Mouse (Mus musculus): ENCODE results near the gene Tnfsf10.
"Not testable (repeated sequence)": the region's sequence is repeated elsewhere in the genome, so short reads cannot be mapped to it uniquely, and the experiment has no call there.

The Tnfsf10 gene

GRCm38 (mm10) chr3:27316559-27317287 is at the start of gene Tnfsf10:
Tnfsf10 (plus strand) TSS chr3:27317028.
- no peak for ATAC-seq (ENCODE audit: low TSS enrichment)

DNA sequence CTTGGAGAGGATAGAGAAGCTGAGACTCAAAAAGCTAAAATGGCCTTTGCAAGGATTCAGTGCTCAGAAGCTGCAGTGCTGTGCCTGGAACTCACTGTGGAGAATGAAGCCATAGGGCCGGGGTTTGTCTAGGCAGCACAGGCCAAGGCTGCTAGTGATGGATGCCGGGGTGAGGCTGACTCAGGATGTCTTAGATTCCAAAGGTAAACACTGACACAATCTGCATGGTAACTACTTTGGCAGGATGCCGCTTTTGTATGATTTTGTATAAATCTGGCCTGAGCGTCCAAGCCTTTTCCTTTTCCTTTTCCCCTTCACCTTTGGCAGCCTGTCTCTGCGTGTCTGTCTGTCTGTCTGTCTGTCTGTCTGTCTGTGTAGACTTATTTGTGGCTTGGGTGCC is 49.5 kb upstream of the Tnfsf10 start:
- no peak for ATAC-seq (ENCODE audit: low TSS enrichment)

GRCm38 (mm10) chr3:27267887-27268286 is 48.9 kb upstream of the Tnfsf10 start:
- ATAC-seq (ENCODE audit: low TSS enrichment): no peak

DNA sequence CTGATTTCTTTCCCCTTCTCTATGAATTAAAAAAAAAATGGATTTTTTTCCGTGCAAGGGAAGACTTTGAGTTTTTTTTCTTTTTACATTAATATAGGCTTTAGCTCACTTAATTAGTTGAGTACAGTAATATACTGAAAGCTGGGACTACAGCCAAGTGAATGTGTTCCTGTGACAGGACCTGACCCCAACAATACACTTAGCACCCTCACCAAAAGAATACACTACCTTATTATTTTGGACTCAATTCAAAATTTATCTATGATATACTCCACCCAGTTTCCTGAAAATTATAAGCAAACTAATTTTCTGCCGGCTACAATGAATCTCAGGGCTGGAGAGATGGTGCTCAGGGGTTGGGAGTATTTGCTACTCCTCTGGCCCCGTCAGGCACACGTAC is 47.7 kb upstream of the Tnfsf10 start:
- no peak for ATAC-seq (ENCODE audit: low TSS enrichment)

DNA sequence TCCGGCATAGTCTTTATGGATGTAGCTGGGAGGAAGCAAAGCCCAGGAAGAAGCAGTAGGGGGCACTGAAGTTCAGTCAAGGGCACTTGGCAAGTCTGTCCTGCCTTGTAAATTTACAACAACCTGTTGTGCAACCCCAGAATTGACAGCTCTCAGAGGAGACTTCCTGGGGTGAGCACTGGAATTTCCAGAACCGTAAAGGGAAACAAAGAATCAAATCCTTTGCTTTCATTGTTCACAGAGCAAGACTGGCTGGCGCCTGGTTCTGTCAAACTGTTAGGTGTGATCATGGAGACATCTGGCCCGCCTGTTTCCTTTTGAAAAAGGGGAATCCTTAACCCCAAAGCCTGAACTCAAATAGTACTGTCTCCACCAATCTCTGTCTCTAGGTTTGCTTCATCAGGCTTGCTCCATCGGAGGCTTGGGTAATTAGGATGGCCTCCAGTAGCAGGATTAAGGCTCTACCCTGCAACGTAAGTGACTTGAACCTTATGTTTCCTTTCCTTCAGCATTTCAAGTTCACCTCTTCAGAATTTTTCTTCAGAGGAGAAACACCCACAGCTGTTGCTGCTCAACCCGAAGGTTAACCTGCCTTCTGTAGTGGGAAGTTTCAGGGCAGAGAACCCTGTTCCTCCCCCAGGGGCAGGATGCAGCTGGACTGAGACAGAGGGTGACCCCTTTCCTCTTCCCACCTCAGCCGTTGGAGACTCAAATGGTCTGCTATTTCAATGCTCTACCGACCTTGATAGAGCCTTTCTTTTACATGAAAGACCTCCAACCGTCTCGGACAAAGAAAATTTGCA is 46.5 kb upstream of the Tnfsf10 start:
- no peak for ATAC-seq (ENCODE audit: low TSS enrichment)

- ATAC-seq (ENCODE audit: low TSS enrichment): no peak
These were observed 43.7 kb upstream of the Tnfsf10 start for GRCm38 (mm10) chr3:27272926-27273745.

- ATAC-seq (ENCODE audit: low TSS enrichment): not testable (repeated sequence)
These were observed 37.4 kb upstream of the Tnfsf10 start for GRCm38 (mm10) chr3:27279286-27279925.

DNA sequence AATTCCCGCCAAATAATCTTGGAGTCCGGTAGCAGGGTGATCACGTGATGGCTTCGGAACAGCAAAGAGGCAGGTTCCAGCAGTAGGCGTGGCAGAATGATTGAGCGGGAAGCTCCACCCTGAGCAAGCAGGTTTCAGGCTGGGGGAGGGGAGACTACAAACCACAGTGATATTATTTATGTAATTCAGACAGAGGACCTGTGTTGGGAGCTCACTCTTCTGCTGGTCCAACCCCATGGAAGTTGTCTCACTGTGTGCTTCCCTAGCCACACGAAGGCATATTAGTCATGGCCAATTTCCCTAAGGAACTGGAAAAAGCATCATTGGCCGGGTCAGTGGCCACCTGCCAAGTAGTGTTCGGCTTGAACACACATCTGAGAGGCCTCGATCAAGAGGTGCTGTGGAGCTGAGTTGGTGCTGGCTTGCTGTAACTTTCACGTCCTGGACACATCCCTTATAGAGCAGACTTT is 36.5 kb upstream of the Tnfsf10 start:
- ATAC-seq (ENCODE audit: low TSS enrichment): no peak

- peak; percentile 50 for ATAC-seq (ENCODE audit: low TSS enrichment)
These were observed 33.6 kb upstream of the Tnfsf10 start for GRCm38 (mm10) chr3:27283071-27283713.

DNA sequence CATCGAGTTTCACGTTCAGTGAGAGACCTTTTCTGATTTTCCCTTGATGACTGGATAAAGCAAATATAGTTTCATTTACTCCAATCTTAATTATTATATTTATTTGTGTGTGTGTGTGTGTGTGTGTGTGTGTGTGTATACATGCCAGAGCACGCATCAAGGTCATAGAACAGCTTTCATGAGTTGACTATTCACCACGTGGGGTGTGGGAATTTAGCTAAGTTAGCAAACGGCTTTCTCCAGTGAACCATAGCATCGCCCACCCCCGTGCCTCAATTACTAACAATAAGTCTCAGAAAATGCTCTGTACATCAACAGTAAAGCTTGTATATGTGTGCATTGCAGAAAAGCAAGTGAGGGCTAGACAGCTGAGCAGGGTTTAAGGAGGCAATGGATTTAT is 33.0 kb upstream of the Tnfsf10 start:
- no peak for ATAC-seq (ENCODE audit: low TSS enrichment)

DNA sequence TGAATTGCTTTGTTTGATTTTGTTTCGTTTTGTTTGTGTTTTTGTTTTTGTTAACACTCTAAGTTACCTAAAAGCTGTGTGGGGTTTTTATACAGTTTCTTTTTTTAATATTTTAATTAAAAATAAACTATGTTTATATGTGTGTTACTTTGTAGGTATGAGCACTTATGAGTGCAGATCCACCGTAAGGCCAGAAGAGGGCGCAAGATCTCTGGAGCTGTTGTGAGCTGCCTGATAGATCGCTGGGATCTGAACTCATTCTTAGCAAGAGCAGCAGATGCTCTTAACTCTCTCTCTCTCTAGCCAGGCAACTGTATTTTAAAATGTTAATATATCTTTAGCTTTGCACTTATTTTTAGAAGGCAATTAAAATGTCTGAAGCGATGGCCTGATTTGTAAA is 32.6 kb upstream of the Tnfsf10 start:
- no peak for ATAC-seq (ENCODE audit: low TSS enrichment)

DNA sequence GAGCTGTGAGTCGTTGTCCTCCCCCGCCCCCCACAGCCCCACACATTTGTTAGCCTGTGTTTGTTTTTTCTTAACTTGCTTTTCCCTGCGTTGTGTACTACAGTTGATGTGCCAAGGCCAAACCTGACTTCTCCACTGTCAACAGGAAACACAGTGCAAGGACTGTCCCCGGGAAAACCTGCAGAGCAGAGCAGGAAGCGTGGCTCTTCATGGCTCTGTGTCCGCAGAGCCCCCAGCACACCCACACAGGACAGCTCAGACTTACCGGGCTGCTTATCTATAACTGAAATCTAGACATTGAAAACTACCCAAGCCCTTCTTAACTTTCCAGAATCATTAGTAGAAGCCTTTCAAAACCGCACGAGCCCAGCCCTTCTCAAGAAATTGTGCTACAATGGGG is 31.8 kb upstream of the Tnfsf10 start:
- ATAC-seq (ENCODE audit: low TSS enrichment): no peak

- ATAC-seq (ENCODE audit: low TSS enrichment): no peak
These were observed 28.5 kb upstream of the Tnfsf10 start for GRCm38 (mm10) chr3:27288301-27288700.

- no peak for ATAC-seq (ENCODE audit: low TSS enrichment)
These were observed 27.9 kb upstream of the Tnfsf10 start for GRCm38 (mm10) chr3:27288909-27289308.

DNA sequence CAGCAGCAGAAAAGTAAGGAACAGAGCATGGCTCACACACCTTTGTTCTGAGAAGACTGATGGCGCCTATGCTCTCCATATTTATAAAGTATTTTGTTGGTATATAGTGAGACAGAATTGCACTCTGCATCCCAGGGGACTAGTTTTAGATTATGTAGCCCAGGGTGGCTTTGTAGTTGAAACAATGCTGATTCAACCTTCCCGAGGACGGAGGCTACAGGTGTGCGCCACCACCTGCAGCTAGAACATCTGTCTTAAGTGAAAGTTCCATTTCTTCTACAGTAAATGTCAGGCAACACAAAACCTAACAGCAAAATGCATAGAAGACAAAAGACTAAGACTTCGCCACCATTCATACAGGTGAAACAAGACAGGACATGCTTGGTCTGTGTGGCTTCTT is 26.5 kb upstream of the Tnfsf10 start:
- no peak for ATAC-seq (ENCODE audit: low TSS enrichment)

DNA sequence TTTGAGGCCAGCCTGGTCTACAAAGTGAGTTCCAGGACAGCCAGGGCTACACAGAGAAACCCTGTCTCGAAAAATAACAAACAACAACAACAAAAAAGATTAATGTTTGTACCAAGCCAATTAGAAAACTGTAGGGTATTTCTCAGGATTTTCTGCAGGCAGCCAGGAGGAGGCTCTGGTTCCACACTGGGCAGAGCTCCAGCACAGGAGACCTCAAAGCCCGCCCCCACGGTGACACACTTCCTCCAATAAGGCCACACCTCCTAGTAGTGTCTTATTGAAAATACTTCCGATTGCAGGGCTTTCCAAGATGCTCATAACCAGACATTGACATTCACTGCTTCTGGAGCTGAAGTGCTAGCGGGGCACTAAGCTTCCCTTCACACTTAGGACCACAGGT is 25.9 kb upstream of the Tnfsf10 start:
- ATAC-seq (ENCODE audit: low TSS enrichment): not testable (repeated sequence)

DNA sequence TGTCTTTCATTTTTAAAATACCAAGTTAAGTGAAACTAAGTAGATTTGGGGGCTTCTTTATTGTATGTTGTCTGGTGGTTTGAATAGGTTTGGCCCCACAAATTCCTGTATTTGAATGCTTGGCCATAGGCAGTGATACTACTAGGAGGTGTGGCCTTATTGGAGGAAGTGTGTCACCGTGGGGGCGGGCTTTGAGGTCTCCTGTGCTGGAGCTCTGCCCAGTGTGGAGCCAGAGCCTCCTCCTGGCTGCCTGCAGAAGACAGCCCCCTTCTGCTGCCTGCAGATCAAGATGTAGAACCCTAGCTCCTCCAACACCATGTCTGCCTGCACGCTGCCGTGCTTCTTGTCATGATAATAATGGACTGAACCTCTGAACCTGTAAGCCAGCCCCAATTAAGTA is 25.4 kb upstream of the Tnfsf10 start:
- not testable (repeated sequence) for ATAC-seq (ENCODE audit: low TSS enrichment)

DNA sequence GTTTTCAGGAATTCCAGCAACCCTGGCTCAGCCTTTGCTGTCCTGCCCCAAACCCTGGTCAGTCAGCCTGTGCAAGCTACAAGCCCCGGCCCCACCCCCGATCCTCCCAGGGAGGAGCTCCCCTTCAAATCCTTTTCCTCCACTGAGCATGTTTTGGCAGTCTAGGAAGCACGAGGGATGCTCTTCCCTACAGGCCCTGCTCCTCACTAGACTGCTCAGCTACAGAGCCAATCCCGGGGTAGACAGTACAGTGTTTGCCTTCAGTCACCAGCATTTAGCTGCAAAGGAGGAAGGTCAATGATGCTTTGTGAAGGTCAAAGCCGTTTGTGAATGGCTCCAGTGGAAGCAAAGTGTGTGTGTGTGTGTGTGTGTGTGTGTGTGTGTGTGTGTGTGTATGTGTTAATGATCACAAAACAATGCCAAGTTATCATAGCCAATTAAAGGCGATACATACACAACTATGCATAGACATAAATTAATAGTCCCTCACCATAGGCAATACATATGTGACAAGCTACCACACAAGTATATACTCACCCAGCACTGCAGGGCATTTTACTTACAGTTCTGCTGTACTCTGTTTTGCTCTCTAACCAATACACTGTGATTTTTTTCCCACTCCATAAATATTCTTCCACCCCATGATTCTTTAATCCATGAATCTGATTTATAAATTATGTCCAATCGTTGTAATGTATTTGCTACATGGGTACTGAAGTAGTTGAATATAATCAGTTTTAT is 23.0 kb upstream of the Tnfsf10 start:
- ATAC-seq (ENCODE audit: low TSS enrichment): no peak

- no peak for ATAC-seq (ENCODE audit: low TSS enrichment)
These were observed 16.4 kb upstream of the Tnfsf10 start for GRCm38 (mm10) chr3:27300451-27300850.

DNA sequence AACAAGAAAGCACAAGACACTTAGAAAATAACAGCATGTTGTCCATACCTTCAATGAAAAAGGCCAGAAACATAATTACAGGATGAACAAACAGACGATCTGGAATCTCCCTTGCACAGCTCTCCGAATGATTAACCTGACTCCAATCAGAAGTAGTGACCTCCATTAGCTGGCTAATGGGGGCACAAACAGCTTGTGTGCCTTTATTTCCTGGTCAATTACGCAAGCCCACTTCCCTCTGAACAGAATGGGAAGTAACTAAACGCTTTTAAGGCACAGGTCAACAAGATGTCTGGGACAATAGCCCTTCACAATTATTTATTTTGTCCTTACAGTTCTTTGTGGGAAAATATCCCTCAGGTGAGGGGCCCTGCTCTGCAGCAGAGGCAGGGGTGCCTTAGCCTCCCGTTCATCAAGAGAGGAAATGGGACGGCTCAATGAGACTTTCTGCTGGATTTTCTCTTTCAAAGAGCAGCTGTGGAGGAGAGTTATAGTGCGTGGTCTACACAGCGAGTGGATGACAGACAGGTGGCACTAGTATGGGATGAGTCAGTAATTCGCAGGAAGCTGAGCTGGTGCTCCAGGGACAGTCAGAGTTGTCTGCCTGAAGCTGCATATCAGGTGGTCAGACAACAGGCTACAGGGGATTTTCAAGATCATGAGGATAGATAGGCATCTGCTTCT is 14.3 kb upstream of the Tnfsf10 start:
- no peak for ATAC-seq (ENCODE audit: low TSS enrichment)
